Mouse (Mus musculus) limb, embryonic 14.5 days (tissue): ENCODE measurements at regions not wholly inside any gene's neighbourhood (a gene's known extent, or its start where the extent isn't known, plus 50 kb on each side); places are given as distances from the start of the nearest gene placed in this dataset.
"Not testable (repeated sequence)": the region's sequence is repeated elsewhere in the genome, so short reads cannot be mapped to it uniquely, and the experiment has no call there.

Experiments
- ATAC-seq: fragments of 200-750 bp; cut with Nextera tagmentation; 2 replicates; pipeline ENCODE4 v1.8.0; 2017; ENCODE audit warnings: low read depth, moderate number of reproducible peaks, moderate TSS enrichment; ENCODE audit not compliant: low FRiP score
- DNase-seq: peaks from one replicate; pipeline ENCODE4 v3.0.0-alpha.2; 2015; ENCODE audit warnings: low spot score
- H3K27ac ChIP-seq: fragments of 300-500 bp; sonication (generic); replicated peaks from 2 replicates; pipeline ENCODE4 v1.5.1; 2014; ENCODE audit warnings: low read depth, mild to moderate bottlenecking, low read length, moderate library complexity, mixed read lengths
- H3K27me3 ChIP-seq: fragments of 300-500 bp; sonication (generic); 2 replicates; pipeline ENCODE4 v1.6.1; 2014; ENCODE audit warnings: low read length, mixed read lengths; ENCODE audit not compliant: control insufficient read depth, insufficient read depth
- H3K36me3 ChIP-seq: fragments of 300-500 bp; sonication (generic); 2 replicates; pipeline ENCODE4 v1.6.1; 2014; ENCODE audit warnings: mild to moderate bottlenecking, low read length, moderate library complexity, mixed read lengths; ENCODE audit not compliant: control insufficient read depth, insufficient read depth
- H3K4me1 ChIP-seq: fragments of 300-500 bp; sonication (generic); 2 replicates; pipeline ENCODE4 v1.6.1; 2014; ENCODE audit warnings: antibody characterized with exemption, low read length, mixed read lengths; ENCODE audit not compliant: control insufficient read depth, insufficient read depth
- H3K4me2 ChIP-seq: fragments of 300-500 bp; sonication (generic); replicated peaks from 2 replicates; pipeline ENCODE4 v1.6.1; 2014; ENCODE audit warnings: low read depth, mild to moderate bottlenecking, low read length, moderate library complexity; ENCODE audit not compliant: severe bottlenecking
- H3K4me3 ChIP-seq: fragments of 300-500 bp; sonication (generic); replicated peaks from 2 replicates; pipeline ENCODE4 v1.5.1; 2014; ENCODE audit warnings: low read length
- H3K9ac ChIP-seq: fragments of 300-500 bp; sonication (generic); 2 replicates; pipeline ENCODE4 v1.6.1; 2014; ENCODE audit warnings: mild to moderate bottlenecking, low read depth, low read length, moderate library complexity; ENCODE audit not compliant: severe bottlenecking
- H3K9me3 ChIP-seq: fragments of 300-500 bp; sonication (generic); 2 replicates; pipeline ENCODE4 v1.6.1; 2016; ENCODE audit warnings: low read length; ENCODE audit not compliant: control insufficient read depth
- POLR2A ChIP-seq: fragments of 200-500 bp; IDR thresholded peaks from 2 replicates; pipeline ENCODE4 v1.8.0; 2012; ENCODE audit warnings: inconsistent platforms, mild to moderate bottlenecking, moderate library complexity, borderline replicate concordance; ENCODE audit not compliant: insufficient read depth, insufficient read length; ENCODE audit errors: extremely low read depth
- WGBS: fragments of 180-500 bp; shearing (Covaris S2); extraction: QIAGEN DNeasy Blood & Tissue Kit; methylation state at CpG from one replicate; pipeline ENCODE4 v1.1.7; 2014; 5-methylcytosine and 5-hydroxymethylcytosine counted together

DNA sequence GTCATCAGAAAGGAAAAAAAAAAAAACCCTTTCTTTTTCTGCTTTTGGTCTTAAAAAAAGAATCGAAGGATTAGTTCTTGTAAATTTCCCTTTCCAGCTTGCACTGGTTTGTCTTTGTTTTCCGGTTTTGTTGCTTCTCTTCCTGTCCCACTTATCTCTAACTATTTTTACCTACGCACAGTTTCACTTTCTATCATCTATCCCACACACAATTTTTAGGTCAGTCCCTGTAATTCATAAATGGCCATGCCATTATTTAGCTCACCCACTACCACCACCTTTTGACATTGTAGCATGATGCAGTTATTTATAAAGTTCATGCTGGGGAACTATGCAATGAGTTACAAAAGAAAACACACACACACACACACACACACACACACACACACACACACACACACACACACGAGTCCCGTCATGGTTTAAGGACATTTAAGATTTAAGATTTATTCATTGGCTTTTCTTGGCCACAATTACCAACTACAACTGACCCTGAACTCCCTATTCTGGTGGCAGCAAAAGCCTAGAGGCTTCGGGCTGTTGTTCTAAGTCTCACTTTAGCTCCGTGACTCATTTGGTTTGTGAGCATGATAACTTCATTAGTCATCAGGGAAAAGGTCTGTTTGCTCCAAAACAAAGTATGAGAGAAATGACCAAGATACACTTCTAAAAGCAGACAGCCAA, 164.6 kb upstream of the Gm10131 start:
- 82% methylated on average over 7 of the region's 7 CpGs for WGBS
- no peak for TF ChIP-seq POLR2A
- Histone ChIP-seq H3K4me1 (peaks cover 5% of the 10 kb centered on the region), H3K9ac (no peak overlapping the region), H3K27ac (no peak overlapping the region), H3K9me3 (no peaks in the 10 kb centered on the region), H3K27me3 (no peaks in the 10 kb centered on the region), H3K4me3 (no peak overlapping the region), H3K4me2 (no peak overlapping the region), H3K36me3 (no peaks in the 10 kb centered on the region)
- DNase-seq (no peak), ATAC-seq (no peak)

DNA sequence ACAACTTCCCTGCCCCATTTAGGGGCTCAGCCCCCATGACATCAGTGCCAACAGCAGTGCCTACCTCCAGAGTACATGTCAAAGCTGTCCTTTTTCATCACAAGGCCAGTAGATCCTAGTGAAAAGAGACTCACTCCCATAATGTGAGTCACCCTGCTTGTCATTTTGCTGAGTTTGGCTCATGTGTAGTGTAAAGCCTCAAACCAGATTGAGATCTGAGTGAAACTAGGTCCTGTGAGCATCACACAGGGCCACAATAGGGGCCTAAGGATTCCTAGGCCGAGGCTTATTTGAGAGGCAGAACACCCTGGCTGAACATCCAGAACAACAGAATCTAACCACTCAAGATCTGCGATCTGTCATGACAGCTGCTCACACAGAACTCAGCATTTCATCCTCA, 163.3 kb upstream of the Gm10131 start:
- H3K4me2 ChIP-seq, H3K9ac ChIP-seq, H3K36me3 ChIP-seq, ATAC-seq, H3K9me3 ChIP-seq, DNase-seq, H3K4me1 ChIP-seq, H3K27me3 ChIP-seq, H3K27ac ChIP-seq, H3K4me3 ChIP-seq: not testable (repeated sequence)
- 80% methylated on average over 2 of the region's 2 CpGs for WGBS

DNA sequence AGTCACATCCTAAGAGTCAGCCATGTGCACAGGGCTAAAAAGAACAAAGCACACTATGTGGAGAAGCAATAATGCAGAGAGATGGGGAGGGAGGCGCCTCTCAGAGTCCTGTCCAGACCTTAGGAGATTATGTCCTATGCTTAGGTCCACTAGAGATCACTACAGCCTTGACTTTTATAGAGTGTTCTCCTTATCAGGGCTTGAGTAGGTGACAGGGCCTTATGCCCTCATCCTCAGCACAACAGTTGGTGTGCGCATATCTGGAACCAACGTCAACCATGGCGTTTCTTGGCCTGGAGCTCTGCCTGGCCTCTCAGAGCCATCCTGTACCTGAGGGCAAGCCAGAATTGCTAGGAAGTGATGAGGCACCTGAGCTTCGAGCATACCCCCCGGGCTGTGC, 162.6 kb upstream of the Gm10131 start:
- DNase-seq = no peak
- no peak for ATAC-seq
- Histone ChIP-seq H3K9ac (no peak overlapping the region), H3K4me1 (no peaks in the 10 kb centered on the region), H3K4me3 (no peak overlapping the region), H3K4me2 (no peak overlapping the region), H3K9me3 (no peaks in the 10 kb centered on the region), H3K36me3 (no peaks in the 10 kb centered on the region), H3K27me3 (no peaks in the 10 kb centered on the region), H3K27ac (no peak overlapping the region)
- WGBS = 93% methylated on average over 6 of the region's 6 CpGs
- no peak for TF ChIP-seq POLR2A

DNA sequence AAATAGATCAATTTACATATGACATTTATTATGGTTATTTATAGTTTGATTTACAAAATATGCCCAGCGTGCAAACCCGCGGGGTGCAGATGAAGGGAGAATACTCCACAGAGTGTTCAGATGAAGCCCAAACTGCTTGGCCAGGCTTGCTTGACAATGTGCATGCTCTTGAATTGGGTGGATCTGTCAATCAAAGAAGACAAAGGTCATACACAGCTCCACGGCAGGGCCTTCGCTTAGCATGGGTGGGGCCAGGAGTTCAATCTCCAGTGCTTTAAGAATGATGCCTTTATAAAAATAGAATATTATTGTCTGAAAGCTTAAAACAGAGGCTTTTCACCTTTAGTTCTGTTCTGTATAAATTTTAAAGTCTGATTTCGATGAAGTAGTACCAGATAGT, 158.3 kb upstream of the Gm10131 start:
- 83% methylated on average over 6 of the region's 6 CpGs for WGBS
- no peak for TF ChIP-seq POLR2A
- Histone ChIP-seq H3K27me3 (no peaks in the 10 kb centered on the region), H3K4me2 (no peak overlapping the region), H3K9ac (no peak overlapping the region), H3K27ac (no peak overlapping the region), H3K36me3 (no peaks in the 10 kb centered on the region), H3K4me3 (no peak overlapping the region), H3K9me3 (no peaks in the 10 kb centered on the region), H3K4me1 (no peaks in the 10 kb centered on the region)
- no peak for DNase-seq
- no peak for ATAC-seq

DNA sequence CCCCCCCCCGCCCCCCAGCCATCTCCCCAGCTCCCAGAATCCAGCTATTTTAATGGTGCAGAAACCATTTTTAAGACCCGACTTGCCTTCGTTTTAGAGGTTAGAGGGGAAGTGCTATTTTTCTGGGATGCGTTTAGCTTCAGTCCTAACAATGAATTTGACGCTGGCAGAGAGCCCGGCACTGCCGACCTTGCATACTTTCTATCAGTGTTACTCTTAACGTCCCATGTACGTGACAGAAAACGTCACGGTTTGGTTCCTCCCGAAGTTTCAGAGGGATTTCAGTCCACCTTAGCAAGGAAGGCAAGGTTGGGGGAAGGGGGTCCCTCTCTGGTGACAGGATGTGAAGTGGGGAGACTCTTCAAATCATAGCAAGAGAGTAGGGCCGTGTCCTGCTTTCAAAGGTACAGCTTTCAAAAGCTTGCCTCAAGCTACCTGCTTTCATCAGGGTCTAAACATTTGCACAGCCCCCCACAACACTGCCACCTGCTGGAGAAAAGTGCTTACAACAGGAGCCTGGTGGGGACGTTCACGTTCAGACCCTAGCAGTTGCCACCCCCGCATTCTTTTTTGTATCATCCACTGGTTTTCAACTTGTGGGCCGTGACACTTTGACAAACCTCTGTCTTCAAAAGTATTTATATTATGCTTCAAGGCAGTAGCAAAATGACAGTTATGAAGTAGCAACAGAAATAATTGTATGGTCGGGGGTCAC, 157.4 kb upstream of the Gm10131 start:
- H3K9me3 ChIP-seq = no peaks in the 10 kb centered on the region
- ATAC-seq (no peak), DNase-seq (no peak)
- no peak for TF ChIP-seq POLR2A
- H3K4me3 ChIP-seq = no peak overlapping the region
- no peaks in the 10 kb centered on the region for H3K4me1 ChIP-seq
- 87% methylated on average over 18 of the region's 18 CpGs for WGBS
- H3K27me3 ChIP-seq = no peaks in the 10 kb centered on the region
- H3K36me3 ChIP-seq = no peaks in the 10 kb centered on the region
- H3K27ac ChIP-seq = no peak overlapping the region
- H3K9ac ChIP-seq = no peak overlapping the region
- H3K4me2 ChIP-seq = no peak overlapping the region

DNA sequence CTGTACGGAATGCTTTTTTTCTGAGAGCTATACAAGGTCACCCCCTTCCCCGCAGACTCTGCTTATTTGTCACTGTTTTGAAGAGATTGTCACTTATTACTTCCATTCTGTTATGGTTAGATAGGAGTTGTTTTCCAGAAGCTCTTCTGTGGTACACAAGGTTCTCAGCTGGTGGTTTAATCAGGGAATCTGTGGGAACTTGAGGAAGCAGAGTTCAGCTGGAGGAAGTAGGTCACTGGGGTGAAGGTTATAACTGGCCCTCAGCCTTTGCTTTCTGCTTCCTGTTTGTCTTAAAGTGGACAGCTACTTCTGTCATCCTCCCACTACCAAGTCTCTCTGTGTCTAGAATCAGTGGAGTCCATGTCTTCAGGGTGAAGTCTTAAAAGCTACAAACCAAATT, 143.4 kb upstream of the Gm10131 start:
- no peak for ATAC-seq
- no peak overlapping the region for H3K4me3 ChIP-seq
- no peak for TF ChIP-seq POLR2A

More for the DNA sequence above, 143.4 kb upstream of the Gm10131 start:
- Histone ChIP-seq H3K27ac (no peak overlapping the region), H3K9ac (no peak overlapping the region), H3K9me3 (no peaks in the 10 kb centered on the region), H3K27me3 (no peaks in the 10 kb centered on the region), H3K4me1 (no peaks in the 10 kb centered on the region), H3K4me2 (no peak overlapping the region), H3K36me3 (no peaks in the 10 kb centered on the region)
- DNase-seq = no peak
- WGBS = 97% methylated on average over 2 of the region's 2 CpGs
